Mouse (Mus musculus): Measurements from ENCODE around the gene Dnajc6. TPM values are rescaled to one million over a fixed set of nuclear protein-coding genes. Genes with fewer than 3 reads are reported as not detected.

Gene Dnajc6
- polyA plus RNA-seq (2015; fragmentation: Nextera tagmentation; extraction: Ambion mirVana) = 1.7 and 1.9 TPM in 2 replicates

- Histone ChIP-seq H3K4me3 (replicated peaks) (peak within 1 kb of the TSS; percentile 56), H3K4me1 (replicated peaks) (peaks cover 9% of the 10 kb centered on the region), H3K36me3 (no peaks in the 10 kb centered on the region), H3K27ac (no peak within 1 kb of the TSS), H3K4me2 (replicated peaks) (peak within 1 kb of the TSS; percentile 98), H3K9ac (peak within 1 kb of the TSS; percentile 39; the same call in 1 of the 2 replicates), H3K27me3 (replicated peaks) (peaks cover 18% of the 10 kb centered on the region), H3K9me3 (no peaks in the 10 kb centered on the region)
- peak; percentile 80 for ATAC-seq
- under 1% methylated on average over 57 of the region's 57 CpGs for WGBS
Measured at GRCm38 (mm10) chr4:101496534-101497237, at the start of gene Dnajc6. Gene Dnajc6 (plus strand): TSS chr4:101496648.

- no peak overlapping the region for H3K9ac ChIP-seq
- whole genome bisulfite sequencing = 70% methylated on average over 8 of the region's 8 CpGs
- no peak overlapping the region for H3K27ac ChIP-seq
- H3K4me3 ChIP-seq (replicated peaks) = no peak overlapping the region
- ATAC-seq = no peak
- no peaks in the 10 kb centered on the region; the same call in 1 of the 2 replicates for H3K4me1 ChIP-seq (replicated peaks)
- H3K36me3 ChIP-seq = no peaks in the 10 kb centered on the region
- no peaks in the 10 kb centered on the region for H3K27me3 ChIP-seq (replicated peaks)
- no peak overlapping the region for H3K4me2 ChIP-seq (replicated peaks)
- no peaks in the 10 kb centered on the region for H3K9me3 ChIP-seq
Measured at GRCm38 (mm10) chr4:101448701-101449100, 47.7 kb upstream of the Dnajc6 start.

- Histone ChIP-seq H3K4me1 (replicated peaks) (no peaks in the 10 kb centered on the region; the same call in 1 of the 2 replicates), H3K27ac (no peak overlapping the region), H3K36me3 (no peaks in the 10 kb centered on the region), H3K4me2 (replicated peaks) (no peak overlapping the region), H3K9ac (no peak overlapping the region), H3K9me3 (no peaks in the 10 kb centered on the region), H3K27me3 (replicated peaks) (no peaks in the 10 kb centered on the region), H3K4me3 (replicated peaks) (no peak overlapping the region)
- no peak for ATAC-seq
- 51% methylated on average over 7 of the region's 7 CpGs for WGBS
Measured at GRCm38 (mm10) chr4:101449344-101449743, 47.1 kb upstream of the Dnajc6 start.

GRCm38 (mm10) chr4:101450150-101450780 lies 46.2 kb upstream of the Dnajc6 start:
- WGBS = 62% methylated on average over 20 of the region's 20 CpGs
- H3K27ac ChIP-seq = no peak overlapping the region
- no peak for ATAC-seq
- H3K9me3 ChIP-seq = no peaks in the 10 kb centered on the region
- H3K27me3 ChIP-seq (replicated peaks) = no peaks in the 10 kb centered on the region
- H3K4me2 ChIP-seq (replicated peaks) = no peak overlapping the region
- no peak overlapping the region for H3K9ac ChIP-seq
- H3K4me3 ChIP-seq (replicated peaks) = no peak overlapping the region
- no peaks in the 10 kb centered on the region; the same call in 1 of the 2 replicates for H3K4me1 ChIP-seq (replicated peaks)
- no peaks in the 10 kb centered on the region for H3K36me3 ChIP-seq

GRCm38 (mm10) chr4:101451089-101451488 lies 45.4 kb upstream of the Dnajc6 start:
- no peak overlapping the region for H3K27ac ChIP-seq
- no peak overlapping the region for H3K9ac ChIP-seq
- H3K4me2 ChIP-seq (replicated peaks) = no peak overlapping the region
- no peak overlapping the region for H3K4me3 ChIP-seq (replicated peaks)
- no peaks in the 10 kb centered on the region; the same call in 1 of the 2 replicates for H3K4me1 ChIP-seq (replicated peaks)
- H3K36me3 ChIP-seq = no peaks in the 10 kb centered on the region
- WGBS = 90% methylated on average over 4 of the region's 4 CpGs
- ATAC-seq = no peak
- H3K9me3 ChIP-seq = no peaks in the 10 kb centered on the region
- no peaks in the 10 kb centered on the region for H3K27me3 ChIP-seq (replicated peaks)

GRCm38 (mm10) chr4:101452829-101453228 lies 43.6 kb upstream of the Dnajc6 start:
- Histone ChIP-seq H3K4me1 (replicated peaks) (no peaks in the 10 kb centered on the region; the same call in 1 of the 2 replicates), H3K9me3 (no peaks in the 10 kb centered on the region), H3K27me3 (replicated peaks) (no peaks in the 10 kb centered on the region), H3K36me3 (no peaks in the 10 kb centered on the region), H3K27ac (no peak overlapping the region), H3K4me2 (replicated peaks) (no peak overlapping the region), H3K4me3 (replicated peaks) (no peak overlapping the region), H3K9ac (no peak overlapping the region)
- ATAC-seq = no peak
- WGBS = 86% methylated on average over 9 of the region's 9 CpGs

- Histone ChIP-seq H3K4me3 (replicated peaks) (no peak overlapping the region), H3K27ac (no peak overlapping the region), H3K4me2 (replicated peaks) (no peak overlapping the region), H3K4me1 (replicated peaks) (0 out of 2 replicates have a peak, but pooled peaks cover 3% of the 10 kb centered on the region), H3K9me3 (no peaks in the 10 kb centered on the region), H3K27me3 (replicated peaks) (no peaks in the 10 kb centered on the region), H3K9ac (no peak overlapping the region), H3K36me3 (no peaks in the 10 kb centered on the region)
- no peak for ATAC-seq
- WGBS = 87% methylated on average over 8 of the region's 8 CpGs
Measured at GRCm38 (mm10) chr4:101457176-101457575, 39.3 kb upstream of the Dnajc6 start.

- H3K9ac ChIP-seq = no peak overlapping the region
- 0 out of 2 replicates have a peak, but pooled peaks cover 3% of the 10 kb centered on the region for H3K4me1 ChIP-seq (replicated peaks)
- no peaks in the 10 kb centered on the region for H3K36me3 ChIP-seq
- peak; percentile 25; the same call in 1 of the 2 replicates for ATAC-seq
- WGBS = 41% methylated on average over 2 of the region's 2 CpGs
- H3K27ac ChIP-seq = no peak overlapping the region
- no peaks in the 10 kb centered on the region for H3K9me3 ChIP-seq
- no peak overlapping the region for H3K4me2 ChIP-seq (replicated peaks)
- H3K27me3 ChIP-seq (replicated peaks) = no peaks in the 10 kb centered on the region
- no peak overlapping the region for H3K4me3 ChIP-seq (replicated peaks)
Measured at GRCm38 (mm10) chr4:101458341-101458740, 38.1 kb upstream of the Dnajc6 start.

GRCm38 (mm10) chr4:101459358-101459757 lies 37.1 kb upstream of the Dnajc6 start:
- no peak overlapping the region for H3K4me3 ChIP-seq (replicated peaks)
- H3K9me3 ChIP-seq = no peaks in the 10 kb centered on the region
- 0 out of 2 replicates have a peak, but pooled peaks cover 3% of the 10 kb centered on the region for H3K4me1 ChIP-seq (replicated peaks)
- no peak overlapping the region for H3K4me2 ChIP-seq (replicated peaks)
- ATAC-seq = no peak
- no peaks in the 10 kb centered on the region for H3K27me3 ChIP-seq (replicated peaks)
- H3K27ac ChIP-seq = no peak overlapping the region
- no peak overlapping the region for H3K9ac ChIP-seq
- H3K36me3 ChIP-seq = no peaks in the 10 kb centered on the region
- 87% methylated on average over 4 of the region's 4 CpGs for WGBS

GRCm38 (mm10) chr4:101460114-101460513 lies 36.3 kb upstream of the Dnajc6 start:
- Histone ChIP-seq H3K9me3 (no peaks in the 10 kb centered on the region), H3K9ac (no peak overlapping the region)
- 64% methylated on average over 1 of the region's 1 CpGs for WGBS

GRCm38 (mm10) chr4:101462065-101462464 lies 34.4 kb upstream of the Dnajc6 start:
- H3K9me3 ChIP-seq = no peaks in the 10 kb centered on the region
- H3K36me3 ChIP-seq = no peaks in the 10 kb centered on the region
- no peak overlapping the region for H3K27ac ChIP-seq
- no peak overlapping the region for H3K9ac ChIP-seq
- ATAC-seq = no peak
- 68% methylated on average over 2 of the region's 2 CpGs for WGBS
- H3K4me2 ChIP-seq (replicated peaks) = no peak overlapping the region
- H3K4me1 ChIP-seq (replicated peaks) = 0 out of 2 replicates have a peak, but pooled peaks cover 3% of the 10 kb centered on the region
- H3K4me3 ChIP-seq (replicated peaks) = no peak overlapping the region
- no peaks in the 10 kb centered on the region for H3K27me3 ChIP-seq (replicated peaks)

More at GRCm38 (mm10) chr4:101460114-101460513, 36.3 kb upstream of the Dnajc6 start:
- Histone ChIP-seq H3K36me3 (no peaks in the 10 kb centered on the region), H3K27me3 (replicated peaks) (no peaks in the 10 kb centered on the region), H3K4me1 (replicated peaks) (0 out of 2 replicates have a peak, but pooled peaks cover 3% of the 10 kb centered on the region), H3K27ac (no peak overlapping the region), H3K4me2 (replicated peaks) (no peak overlapping the region), H3K4me3 (replicated peaks) (no peak overlapping the region)
- ATAC-seq = no peak

GRCm38 (mm10) chr4:101466264-101466663 lies 30.2 kb upstream of the Dnajc6 start:
- H3K27ac ChIP-seq = no peak overlapping the region
- 84% methylated on average over 3 of the region's 3 CpGs for WGBS
- no peaks in the 10 kb centered on the region for H3K9me3 ChIP-seq
- no peaks in the 10 kb centered on the region for H3K27me3 ChIP-seq (replicated peaks)
- H3K4me1 ChIP-seq (replicated peaks) = 0 out of 2 replicates have a peak, but pooled peaks cover 3% of the 10 kb centered on the region
- ATAC-seq = no peak
- H3K4me3 ChIP-seq (replicated peaks) = no peak overlapping the region
- no peak overlapping the region for H3K9ac ChIP-seq
- no peak overlapping the region for H3K4me2 ChIP-seq (replicated peaks)
- no peaks in the 10 kb centered on the region for H3K36me3 ChIP-seq
